Mouse (Mus musculus) forebrain, postnatal 0 days (tissue): ENCODE data around the gene Plekhm1. TPM values are rescaled to one million over a fixed set of nuclear protein-coding genes. Genes with fewer than 3 reads are reported as not detected.

ENCODE experiments used
- ATAC-seq: fragments of 200-750 bp; cut with Nextera tagmentation; 2 replicates; pipeline ENCODE4 v1.8.0; 2017; ENCODE audit warnings: mild to moderate bottlenecking, moderate library complexity
- DNase-seq: peaks from one replicate; pipeline ENCODE4 v3.0.0-alpha.2; 2015
- H3K27ac ChIP-seq: fragments of 300-500 bp; sonication (generic); 2 replicates; pipeline ENCODE4 v1.5.1; 2014; ENCODE audit warnings: low read depth, mild to moderate bottlenecking, antibody characterized with exemption, low read length, moderate library complexity, mixed read lengths
- H3K27me3 ChIP-seq: fragments of 300-500 bp; sonication (generic); 2 replicates; pipeline ENCODE4 v1.6.1; 2014; ENCODE audit warnings: mild to moderate bottlenecking, low read length, mixed read lengths; ENCODE audit not compliant: insufficient read depth
- H3K36me3 ChIP-seq: fragments of 300-500 bp; sonication (generic); 2 replicates; pipeline ENCODE4 v1.6.1; 2014; ENCODE audit warnings: mild to moderate bottlenecking, moderate library complexity; ENCODE audit not compliant: insufficient read depth
- H3K4me1 ChIP-seq: fragments of 300-500 bp; sonication (generic); 2 replicates; pipeline ENCODE4 v1.6.1; 2014; ENCODE audit warnings: antibody characterized with exemption; ENCODE audit not compliant: insufficient read depth
- H3K4me2 ChIP-seq: fragments of 300-500 bp; sonication (generic); 2 replicates; pipeline ENCODE4 v1.6.1; 2014; ENCODE audit warnings: low read depth, mild to moderate bottlenecking, moderate library complexity
- H3K4me3 ChIP-seq: fragments of 300-500 bp; sonication (generic); 2 replicates; pipeline ENCODE4 v1.5.1; 2014; ENCODE audit warnings: low read depth, low read length, mixed read lengths
- H3K9ac ChIP-seq: fragments of 300-500 bp; sonication (generic); 2 replicates; pipeline ENCODE4 v1.6.1; 2014; ENCODE audit warnings: mild to moderate bottlenecking
- H3K9me3 ChIP-seq: fragments of 300-500 bp; sonication (generic); 2 replicates; pipeline ENCODE4 v1.6.1; 2016; ENCODE audit warnings: low read length
- CTCF ChIP-seq: sonication (generic); IDR thresholded peaks from 2 replicates; pipeline ENCODE4 v1.5.1; 2016; ENCODE audit warnings: antibody characterized with exemption, control low read depth, low read depth
- WGBS: fragments of 180-500 bp; shearing (Covaris S2); extraction: QIAGEN DNeasy Blood & Tissue Kit; methylation state at CpG from one replicate; pipeline ENCODE4 v1.1.7; 2014; 5-methylcytosine and 5-hydroxymethylcytosine counted together
- polyA plus RNA-seq: library from polyadenylated mRNA; unstranded; fragments of >200 nt; fragmentation: Nextera tagmentation; extraction: Ambion mirVana; gene quantifications from 2 replicates; pipeline ENCODE4 v1.2.1, GENCODE M21; 2015
- total RNA-seq: library from RNA; depleted of rRNA; stranded (reverse); fragments of >200 nt; gene quantifications from 2 replicates; pipeline ENCODE4 v1.2.3, GENCODE M21; 2014

Gene Plekhm1
- total and polyA plus RNA-seq, 2 experiments from 2014 or later, result 5.7 to 7.1 TPM

- TF ChIP-seq CTCF, result no peak
- no peak overlapping the region for H3K4me2 ChIP-seq
- H3K9me3 ChIP-seq, result no peaks in the 10 kb centered on the region
- WGBS, result 92% methylated on average over 10 of the region's 10 CpGs
- H3K36me3 ChIP-seq, result no peaks in the 10 kb centered on the region
- H3K4me3 ChIP-seq, result no peak overlapping the region
- H3K9ac ChIP-seq, result no peak overlapping the region
- DNase-seq (no peak), ATAC-seq (no peak)
- H3K27ac ChIP-seq, result no peak overlapping the region
- H3K4me1 ChIP-seq, result 0 out of 2 replicates have a peak, but pooled peaks cover 2% of the 10 kb centered on the region
- peaks cover 32% of the 10 kb centered on the region for H3K27me3 ChIP-seq
Observed at GRCm38 (mm10) chr11:103357710-103358109, 54.8 kb downstream of the Plekhm1 start.

- no peak for TF ChIP-seq CTCF
- Histone ChIP-seq H3K9me3 (no peaks in the 10 kb centered on the region), H3K4me2 (no peak overlapping the region), H3K36me3 (no peaks in the 10 kb centered on the region), H3K4me1 (no peaks in the 10 kb centered on the region), H3K27me3 (peaks cover 26% of the 10 kb centered on the region), H3K27ac (no peak overlapping the region), H3K4me3 (no peak overlapping the region), H3K9ac (no peak overlapping the region)
- ATAC-seq, result no peak
- 89% methylated on average over 16 of the region's 16 CpGs for WGBS
- no peak for DNase-seq
Observed at GRCm38 (mm10) chr11:103356938-103357670, 55.4 kb downstream of the Plekhm1 start.

- H3K4me1 ChIP-seq, result no peaks in the 10 kb centered on the region
- no peak for DNase-seq
- no peak overlapping the region for H3K4me2 ChIP-seq
- no peak for TF ChIP-seq CTCF
- H3K4me3 ChIP-seq, result no peak overlapping the region
- no peak for ATAC-seq
- H3K27ac ChIP-seq, result no peak overlapping the region
- no peak overlapping the region for H3K9ac ChIP-seq
- H3K9me3 ChIP-seq, result no peaks in the 10 kb centered on the region
- no peaks in the 10 kb centered on the region for H3K36me3 ChIP-seq
- peaks cover 16% of the 10 kb centered on the region for H3K27me3 ChIP-seq
- 28% methylated on average over 11 of the region's 11 CpGs for WGBS
Observed at GRCm38 (mm10) chr11:103356032-103356571, 56.4 kb downstream of the Plekhm1 start.

- no peak overlapping the region for H3K9ac ChIP-seq
- no peaks in the 10 kb centered on the region for H3K4me1 ChIP-seq
- peaks cover 14% of the 10 kb centered on the region for H3K27me3 ChIP-seq
- no peaks in the 10 kb centered on the region for H3K9me3 ChIP-seq
- no peak overlapping the region for H3K4me2 ChIP-seq
- 12% methylated on average over 11 of the region's 11 CpGs for WGBS
- H3K4me3 ChIP-seq, result no peak overlapping the region
- H3K27ac ChIP-seq, result no peak overlapping the region
- no peaks in the 10 kb centered on the region for H3K36me3 ChIP-seq
- DNase-seq (no peak), ATAC-seq (no peak)
- no peak for TF ChIP-seq CTCF
Observed at GRCm38 (mm10) chr11:103355251-103355650, 57.2 kb downstream of the Plekhm1 start.

- Histone ChIP-seq H3K4me1 (no peaks in the 10 kb centered on the region), H3K4me2 (no peak overlapping the region), H3K27me3 (peaks cover 4% of the 10 kb centered on the region; the same call in 1 of the 2 replicates), H3K27ac (no peak overlapping the region), H3K4me3 (no peak overlapping the region), H3K9ac (no peak overlapping the region), H3K36me3 (no peaks in the 10 kb centered on the region), H3K9me3 (no peaks in the 10 kb centered on the region)
- no peak for DNase-seq
- no peak for TF ChIP-seq CTCF
- 78% methylated on average over 3 of the region's 3 CpGs for WGBS
- ATAC-seq, result no peak
Observed at GRCm38 (mm10) chr11:103354033-103354432, 58.5 kb downstream of the Plekhm1 start.

- DNase-seq (no peak), ATAC-seq (no peak)
- no peak overlapping the region for H3K27ac ChIP-seq
- H3K4me2 ChIP-seq, result no peak overlapping the region
- H3K4me1 ChIP-seq, result no peaks in the 10 kb centered on the region
- no peaks in the 10 kb centered on the region for H3K36me3 ChIP-seq
- no peak for TF ChIP-seq CTCF
- H3K9me3 ChIP-seq, result no peaks in the 10 kb centered on the region
- H3K4me3 ChIP-seq, result no peak overlapping the region
- no peaks in the 10 kb centered on the region for H3K27me3 ChIP-seq
- H3K9ac ChIP-seq, result no peak overlapping the region
- WGBS, result 87% methylated on average over 5 of the region's 5 CpGs
Observed at GRCm38 (mm10) chr11:103352239-103352814, 60.2 kb downstream of the Plekhm1 start.

- Histone ChIP-seq H3K36me3 (no peaks in the 10 kb centered on the region), H3K4me2 (no peak overlapping the region), H3K27me3 (no peaks in the 10 kb centered on the region), H3K4me3 (no peak overlapping the region), H3K27ac (no peak overlapping the region), H3K9me3 (no peaks in the 10 kb centered on the region), H3K9ac (no peak overlapping the region), H3K4me1 (no peaks in the 10 kb centered on the region)
- WGBS, result 90% methylated on average over 12 of the region's 12 CpGs
- DNase-seq (no peak), ATAC-seq (no peak)
- TF ChIP-seq CTCF, result no peak
Observed at GRCm38 (mm10) chr11:103350711-103351315, 61.7 kb downstream of the Plekhm1 start.
